Mouse (Mus musculus): ENCODE measurements at regions not wholly inside any gene's neighbourhood (a gene's known extent, or its start where the extent isn't known, plus 50 kb on each side); places are given as distances from the start of the nearest gene placed in this dataset.
"Not testable (repeated sequence)": the region's sequence is repeated elsewhere in the genome, so short reads cannot be mapped to it uniquely, and the experiment has no call there.

GRCm38 (mm10) chrX:77307374-77307773 is 203.4 kb upstream of the Tbl1x start:
- no peak for DNase-seq (ENCODE audit: low spot score)

- DNase-seq (ENCODE audit: low spot score): peak; percentile 29
These were observed 196.4 kb upstream of the Tbl1x start for GRCm38 (mm10) chrX:77314384-77314783.

GRCm38 (mm10) chrX:77323644-77324043 is 187.2 kb upstream of the Tbl1x start:
- no peak for DNase-seq (ENCODE audit: low spot score)

- DNase-seq (ENCODE audit: low spot score): no peak
These were observed 157.6 kb upstream of the Tbl1x start for GRCm38 (mm10) chrX:77353181-77353580.

- DNase-seq (ENCODE audit: low spot score): no peak
These were observed 150.3 kb upstream of the Tbl1x start for GRCm38 (mm10) chrX:77360551-77360950.

GRCm38 (mm10) chrX:77361106-77361505 is 149.7 kb upstream of the Tbl1x start:
- DNase-seq (ENCODE audit: low spot score): no peak

- no peak for DNase-seq (ENCODE audit: low spot score)
These were observed 147.2 kb upstream of the Tbl1x start for GRCm38 (mm10) chrX:77363657-77364056.

GRCm38 (mm10) chrX:77367351-77367750 is 143.5 kb upstream of the Tbl1x start:
- no peak for DNase-seq (ENCODE audit: low spot score)

GRCm38 (mm10) chrX:77387271-77387670 is 123.5 kb upstream of the Tbl1x start:
- DNase-seq (ENCODE audit: low spot score): no peak

GRCm38 (mm10) chrX:77391760-77392446 is 118.9 kb upstream of the Tbl1x start:
- no peak for DNase-seq (ENCODE audit: low spot score)

GRCm38 (mm10) chrX:77406896-77407295 is 103.9 kb upstream of the Tbl1x start:
- no peak for DNase-seq (ENCODE audit: low spot score)

GRCm38 (mm10) chrX:77407925-77408324 is 102.9 kb upstream of the Tbl1x start:
- DNase-seq (ENCODE audit: low spot score): no peak

- DNase-seq (ENCODE audit: low spot score): no peak
These were observed 101.4 kb upstream of the Tbl1x start for GRCm38 (mm10) chrX:77409370-77409769.

GRCm38 (mm10) chrX:77410812-77411211 is 100.0 kb upstream of the Tbl1x start:
- no peak for DNase-seq (ENCODE audit: low spot score)

GRCm38 (mm10) chrX:77414156-77414555 is 96.7 kb upstream of the Tbl1x start:
- no peak for DNase-seq (ENCODE audit: low spot score)

- DNase-seq (ENCODE audit: low spot score): peak; percentile 3
These were observed 93.0 kb upstream of the Tbl1x start for GRCm38 (mm10) chrX:77417766-77418165.

GRCm38 (mm10) chrX:77422206-77422605 is 88.6 kb upstream of the Tbl1x start:
- DNase-seq (ENCODE audit: low spot score): no peak

- DNase-seq (ENCODE audit: low spot score): no peak
These were observed 85.8 kb upstream of the Tbl1x start for GRCm38 (mm10) chrX:77424792-77425727.

GRCm38 (mm10) chrX:77425728-77426102 is 85.1 kb upstream of the Tbl1x start:
- DNase-seq (ENCODE audit: low spot score): not testable (repeated sequence)

GRCm38 (mm10) chrX:77426836-77427235 is 84.0 kb upstream of the Tbl1x start:
- DNase-seq (ENCODE audit: low spot score): not testable (repeated sequence)

- no peak for DNase-seq (ENCODE audit: low spot score)
These were observed 78.7 kb upstream of the Tbl1x start for GRCm38 (mm10) chrX:77432001-77432565.

GRCm38 (mm10) chrX:77432846-77433810 is 77.7 kb upstream of the Tbl1x start:
- DNase-seq (ENCODE audit: low spot score): peak; percentile 95

All from retina, embryonic 14.5 days (tissue).